Mouse (Mus musculus) adrenal gland, adult 2 months (tissue): ENCODE measurements around the gene Phc3. TPM values are rescaled to one million over a fixed set of nuclear protein-coding genes. Genes with fewer than 3 reads are reported as not detected.

Experiments
- DNase-seq: peaks from one replicate; pipeline ENCODE4 v3.0.0; 2021
- long read RNA-seq: library from polyadenylated mRNA; stranded (forward); transcript quantifications from one replicate; pipeline ENCODE4 v2.0.0, GENCODE M21; 2021
- polyA plus RNA-seq: library from polyadenylated mRNA; depleted of rRNA; stranded (reverse); fragments of >200 nt; gene quantifications from 2 replicates; pipeline ENCODE4 v1.2.3, GENCODE M21; 2012; rRNA removed
- total RNA-seq, 2 experiments: library from RNA; stranded (reverse); gene quantifications; 2 replicates each; pipeline ENCODE4 v1.2.3; 2021

The Phc3 gene
- total RNA-seq (10 to 100 TPM; 26.8 to 41.5 TPM), polyA plus RNA-seq (24.8 and 32.1 TPM in 2 replicates)
- long read RNA-seq, partial matches to known transcripts: 0 of 3 reads
- long read RNA-seq, other reads (novel, unspliced or antisense): 3 of 3 reads

- DNase-seq: peak; percentile 94
These were observed at the start of gene Phc3 for GRCm38 (mm10) chr3:30969104-30969581. TSS of gene Phc3 (minus strand) at chr3:30969415.

GRCm38 (mm10) chr3:31017652-31018051 lies 48.4 kb upstream of the Phc3 start:
- DNase-seq: no peak

DNA sequence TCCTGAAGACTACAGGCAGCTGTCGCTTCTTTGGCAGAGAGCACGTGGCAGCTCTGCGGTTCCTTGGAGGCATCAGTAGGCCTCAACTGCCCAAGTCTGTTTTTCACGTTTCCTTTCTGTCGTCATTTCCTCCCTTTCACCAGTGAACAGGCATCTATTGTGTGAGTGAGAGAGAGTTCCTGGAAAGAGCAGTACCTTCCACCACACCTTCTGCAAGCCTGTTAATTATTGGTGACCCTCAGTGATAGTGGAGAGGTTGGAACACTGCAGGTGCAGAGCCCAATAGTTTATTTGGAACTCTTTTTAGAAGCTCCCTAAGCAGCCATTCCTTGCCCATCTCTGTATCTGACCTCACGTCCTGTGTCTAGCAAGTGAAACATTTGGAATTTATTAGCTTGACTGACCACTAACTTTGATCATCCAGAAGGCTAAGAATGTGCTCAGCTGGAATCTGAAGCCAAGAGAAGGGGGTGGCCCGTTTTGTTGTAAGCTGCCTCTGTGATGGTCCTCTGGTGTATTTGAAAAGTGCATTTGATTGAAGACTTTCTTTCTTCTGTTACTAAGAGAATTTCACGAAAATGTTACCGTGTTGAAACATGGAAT lies 47.5 kb upstream of the Phc3 start:
- DNase-seq: no peak

DNA sequence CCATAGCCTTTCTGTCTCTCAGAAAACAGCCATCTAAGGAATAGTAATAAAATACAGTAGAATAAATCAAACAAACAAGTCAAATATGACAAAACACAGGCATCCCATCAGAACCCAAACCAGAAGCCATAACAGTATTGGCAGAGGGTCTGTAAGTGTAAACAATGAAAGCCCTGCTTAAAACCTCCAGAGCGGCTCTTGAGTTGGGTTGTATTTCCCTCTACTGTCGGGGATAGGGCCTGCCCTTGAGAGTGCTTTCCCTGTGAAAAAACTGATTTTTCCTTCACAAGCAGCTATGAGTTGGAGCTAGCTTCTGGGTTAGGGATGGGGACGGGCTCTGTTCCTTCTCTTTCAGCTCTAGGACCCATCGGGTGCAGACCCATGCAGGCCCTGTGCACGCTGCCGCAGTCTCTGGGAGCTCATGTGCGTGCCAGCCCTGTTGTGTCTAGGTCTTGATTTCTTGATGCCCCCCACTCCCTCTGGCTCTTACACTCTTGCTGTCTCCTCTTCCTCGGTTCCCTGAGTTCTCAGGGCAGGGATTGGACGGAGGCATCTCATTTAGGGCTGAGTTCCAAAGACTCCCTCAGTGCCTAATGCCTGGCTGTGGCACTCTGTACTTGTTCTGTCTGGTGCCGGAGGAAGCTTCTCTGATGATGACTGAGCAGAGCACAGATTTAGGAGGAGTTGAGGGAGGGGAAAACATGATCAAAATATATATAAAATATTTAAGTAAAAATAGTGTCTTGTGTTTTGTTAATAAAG lies 46.6 kb upstream of the Phc3 start:
- DNase-seq: no peak

- DNase-seq: no peak
These were observed 45.2 kb upstream of the Phc3 start for GRCm38 (mm10) chr3:31014374-31014773.

- DNase-seq: no peak
These were observed 35.4 kb upstream of the Phc3 start for GRCm38 (mm10) chr3:31004320-31005209.

GRCm38 (mm10) chr3:31001048-31001676 lies 31.9 kb upstream of the Phc3 start:
- no peak for DNase-seq

DNA sequence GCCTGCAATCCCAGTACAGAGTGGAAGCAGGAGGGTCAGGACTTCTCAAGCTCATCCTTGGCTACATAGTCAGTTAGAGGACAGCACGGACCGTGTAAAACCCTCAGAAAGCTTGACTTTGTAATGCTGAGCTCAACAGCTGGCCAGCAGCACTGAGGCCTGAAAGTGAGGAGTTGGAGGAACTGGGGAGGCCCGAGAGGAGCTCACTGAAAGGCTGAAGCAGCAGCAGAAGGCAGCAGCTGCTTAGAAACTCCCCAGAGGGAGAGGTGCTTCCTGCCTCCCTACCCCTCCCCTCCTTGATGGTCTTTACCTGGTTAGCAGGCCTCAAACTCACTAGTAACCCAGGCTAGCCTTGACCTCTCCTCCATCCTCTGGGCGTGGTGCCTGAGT lies 30.8 kb upstream of the Phc3 start:
- DNase-seq: no peak

- peak; percentile 14 for DNase-seq
These were observed 30.3 kb upstream of the Phc3 start for GRCm38 (mm10) chr3:30999401-31000017.

DNA sequence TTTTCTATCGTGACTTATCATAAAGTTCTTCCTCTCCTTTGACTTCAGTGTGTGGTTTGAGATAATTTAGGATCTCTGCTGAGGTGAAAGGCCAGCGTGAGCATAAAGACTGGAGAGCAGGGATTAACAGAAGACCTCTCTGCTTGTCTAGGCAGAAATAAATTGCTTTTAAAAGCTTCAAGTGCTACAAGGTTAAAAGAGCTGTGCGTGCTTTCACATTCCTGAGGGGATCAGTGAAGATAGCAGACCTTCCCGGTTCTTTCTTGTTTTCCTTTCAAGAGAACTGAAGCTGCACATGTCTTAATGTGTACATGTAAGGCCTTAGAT lies 27.4 kb upstream of the Phc3 start:
- peak; percentile 17 for DNase-seq

DNA sequence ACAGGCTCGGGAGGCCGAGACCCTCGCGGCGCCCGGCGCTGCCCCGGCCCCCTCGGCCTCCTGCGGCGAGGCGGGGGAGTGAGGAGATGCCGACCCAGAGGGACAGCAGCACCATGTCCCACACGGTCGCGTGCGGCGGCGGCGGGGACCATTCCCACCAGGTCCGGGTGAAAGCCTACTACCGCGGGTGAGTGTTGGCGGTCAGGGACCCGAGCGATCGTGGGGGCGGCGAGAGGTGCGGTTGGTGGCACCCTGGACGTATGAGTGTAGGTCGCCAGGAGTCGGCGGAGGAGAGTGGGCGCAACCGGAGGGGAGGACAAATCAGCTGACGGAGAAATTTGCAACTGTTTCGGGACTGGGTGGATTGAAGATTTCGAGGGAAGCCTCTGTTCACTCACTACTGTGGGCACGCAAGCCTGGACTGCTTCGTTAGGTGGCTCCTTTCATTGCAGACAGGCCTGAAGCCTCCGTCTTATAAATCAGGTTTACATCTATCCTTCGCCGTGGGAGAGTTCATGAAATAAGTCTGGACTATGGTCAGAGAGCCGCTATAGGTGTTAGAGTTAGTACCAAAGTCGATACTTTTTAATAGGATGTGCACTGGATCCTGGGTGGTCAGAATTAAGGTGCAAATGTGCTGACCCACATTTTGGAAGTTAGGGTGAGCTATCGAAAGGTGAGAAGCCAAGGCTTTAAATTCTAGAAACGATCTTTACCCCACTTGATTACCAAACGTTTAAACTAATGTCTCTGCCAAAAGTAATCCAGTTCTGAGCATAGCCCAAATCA lies 26.9 kb upstream of the Phc3 start:
- DNase-seq: no peak

DNA sequence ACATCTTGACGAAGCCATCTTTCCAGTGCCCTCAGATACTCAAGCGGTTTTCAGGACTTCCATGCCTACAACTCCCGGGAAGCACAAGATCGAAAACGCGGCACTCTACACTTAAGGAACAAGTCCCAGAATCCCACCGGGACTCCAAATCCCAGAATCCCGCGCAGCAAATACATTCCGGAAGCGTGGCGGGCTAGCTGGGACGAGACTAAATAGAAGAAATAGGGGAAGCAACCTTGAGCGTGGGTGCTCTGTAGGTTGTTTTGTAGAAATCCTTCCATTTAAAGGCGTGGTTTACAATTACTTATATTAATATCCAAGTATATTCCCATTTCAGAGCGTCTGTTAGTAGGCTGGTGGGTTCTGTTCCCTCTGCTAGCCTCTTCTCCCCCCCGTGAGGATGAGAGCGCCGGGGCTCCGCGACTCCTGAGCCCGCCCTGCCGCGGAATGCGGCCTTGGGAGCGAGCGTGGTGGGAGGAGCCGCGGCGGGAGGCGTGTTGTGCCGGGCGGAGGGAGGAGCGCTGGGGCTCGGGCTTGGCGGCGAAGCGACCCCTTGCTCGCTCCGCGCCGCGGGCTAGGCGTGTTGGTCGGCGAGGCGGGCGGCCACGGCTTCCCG lies 26.2 kb upstream of the Phc3 start, which contains the start of gene Prkci:
Gene Prkci, plus strand, starts transcription at position 465 of the 616 bp plus-strand sequence.
- peak; percentile 96 for DNase-seq

DNA sequence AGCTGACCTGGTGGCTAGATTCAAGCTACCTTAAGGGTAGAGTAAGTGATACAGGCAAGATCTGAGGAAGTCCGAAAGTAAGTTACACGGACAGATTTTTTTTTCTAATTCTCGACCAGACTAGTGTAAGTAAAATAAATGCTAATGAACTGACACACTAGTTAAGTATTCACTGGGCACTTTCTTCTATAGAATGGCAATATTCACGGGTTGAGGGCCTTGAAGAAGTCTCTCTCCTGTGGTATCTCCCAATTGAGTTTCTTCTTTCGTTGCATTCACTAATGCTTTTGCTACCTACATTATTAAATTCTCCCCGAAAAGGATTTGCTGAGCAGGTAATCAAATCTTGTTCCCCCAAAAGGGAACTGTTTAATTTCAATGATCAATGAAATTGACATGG lies 25.6 kb upstream of the Phc3 start:
- DNase-seq: no peak

DNA sequence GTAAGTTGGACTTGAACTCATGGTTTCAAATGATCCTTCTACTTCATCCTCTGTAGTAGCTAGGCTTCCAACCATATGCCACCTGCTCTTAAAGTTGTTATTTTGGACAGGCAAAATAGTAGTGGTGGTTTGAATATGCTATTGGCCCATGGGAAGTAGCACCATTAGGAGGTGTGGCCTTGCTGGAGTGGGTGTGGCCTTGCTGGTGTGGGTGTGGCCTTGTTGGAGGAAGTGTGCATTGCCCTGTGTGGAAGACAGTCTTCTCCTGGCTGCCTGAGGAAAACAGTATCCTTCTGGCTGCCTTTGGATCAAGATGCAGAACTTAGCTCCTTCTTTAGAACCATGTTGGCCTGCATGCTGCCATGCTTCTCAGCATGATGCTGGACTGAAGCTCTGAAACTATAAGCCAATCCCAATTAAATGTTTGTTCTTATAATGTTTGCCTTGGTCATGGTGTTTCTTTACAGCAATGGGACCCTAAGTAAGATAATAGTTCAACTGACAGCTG lies 23.9 kb upstream of the Phc3 start:
- no peak for DNase-seq

- no peak for DNase-seq
These were observed 22.9 kb upstream of the Phc3 start for GRCm38 (mm10) chr3:30992161-30992560.

- no peak for DNase-seq
These were observed 18.4 kb upstream of the Phc3 start for GRCm38 (mm10) chr3:30987396-30988318.

- DNase-seq: no peak
These were observed 13.8 kb upstream of the Phc3 start for GRCm38 (mm10) chr3:30982924-30983536.

DNA sequence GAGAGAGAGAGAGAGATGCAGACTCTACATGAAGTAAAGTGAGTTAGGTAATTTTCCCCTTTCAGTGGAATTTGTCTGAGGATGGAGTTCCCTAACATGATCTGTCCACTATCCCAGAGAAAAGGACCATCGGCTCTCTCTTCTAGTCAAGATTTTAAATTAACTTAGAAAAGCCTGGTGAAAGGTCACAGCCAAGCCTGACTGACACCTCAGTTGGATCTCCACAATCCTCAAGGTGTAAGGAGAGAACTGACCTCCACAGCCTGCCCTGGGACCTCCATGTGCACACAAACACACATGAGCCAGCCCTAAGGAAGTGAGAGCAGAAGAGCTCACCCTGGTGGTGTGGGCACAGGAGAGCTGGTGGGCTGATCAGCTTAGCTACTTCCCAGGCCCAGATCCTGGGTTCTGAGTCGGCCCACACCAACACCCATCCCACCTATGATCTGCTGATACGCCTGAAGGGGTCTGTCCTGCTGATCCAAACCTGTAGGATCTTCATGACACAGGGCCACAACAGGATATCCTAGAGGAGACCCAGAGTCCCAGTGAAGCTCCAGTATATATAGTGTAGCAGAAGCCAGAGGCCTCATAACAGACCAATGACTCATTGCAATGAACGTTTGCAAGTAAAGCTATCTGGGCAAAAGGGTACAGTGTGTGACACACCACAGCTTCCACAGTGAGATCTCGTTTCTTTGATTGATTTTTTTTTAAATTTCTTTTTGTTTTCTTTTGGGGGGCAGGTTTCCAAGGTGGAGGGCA lies 12.6 kb upstream of the Phc3 start:
- no peak for DNase-seq
